Mouse (Mus musculus) G1E (cell line): ENCODE measurements around the gene Necap2. TPM values are rescaled to one million over a fixed set of nuclear protein-coding genes. Genes with fewer than 3 reads are reported as not detected.

Experiments
- ATAC-seq: 2 replicates; pipeline ENCODE4 v1.8.0; 2016; ENCODE audit warnings: mild to moderate bottlenecking; ENCODE audit not compliant: insufficient number of reproducible peaks, poor library complexity, low FRiP score, severe bottlenecking; ENCODE audit errors: extremely low read depth
- DNase-seq: peaks from one replicate; pipeline ENCODE4 v3.0.0; 2012; ENCODE audit warnings: low spot score
- H3K27me3 ChIP-seq: 2 replicates; pipeline ENCODE4 v1.6.1; 2012; ENCODE audit warnings: mild to moderate bottlenecking, low read length, inconsistent platforms; ENCODE audit not compliant: insufficient read depth
- H3K36me3 ChIP-seq: replicated peaks from 2 replicates; pipeline ENCODE3; 2012; ENCODE audit warnings: mild to moderate bottlenecking, inconsistent platforms
- H3K4me1 ChIP-seq: 2 replicates; pipeline ENCODE4 v1.6.1; 2012; ENCODE audit warnings: low read depth, low read length, inconsistent platforms, mixed read lengths; ENCODE audit not compliant: insufficient read depth
- H3K4me3 ChIP-seq: 2 replicates; pipeline ENCODE4 v1.5.1; 2012; ENCODE audit warnings: low read depth, mild to moderate bottlenecking, inconsistent platforms, low read length, moderate library complexity, mixed read lengths
- H3K9me3 ChIP-seq: replicated peaks from 2 replicates; pipeline ENCODE4 v1.6.1; 2012; ENCODE audit warnings: inconsistent platforms
- CTCF ChIP-seq: IDR thresholded peaks from 2 replicates; pipeline ENCODE4 v1.5.1; 2012; ENCODE audit warnings: low read depth, low read length, inconsistent platforms, mixed read lengths
- GATA1 ChIP-seq: IDR thresholded peaks from 2 replicates; pipeline ENCODE4 v1.6.1; 2012; ENCODE audit warnings: borderline replicate concordance, low read length, inconsistent platforms, mixed read lengths
- GATA2 ChIP-seq: IDR thresholded peaks from 2 replicates; pipeline ENCODE4 v1.6.1; 2012; ENCODE audit warnings: low read depth, low read length, inconsistent platforms, borderline replicate concordance
- POLR2AphosphoS5 ChIP-seq: IDR thresholded peaks from 2 replicates; pipeline ENCODE4 v1.6.1; 2012; ENCODE audit warnings: low read depth, low read length, inconsistent platforms; ENCODE audit not compliant: insufficient replicate concordance
- TAL1 ChIP-seq: conservative IDR thresholded peaks from 2 replicates; pipeline ENCODE4 v1.6.1; 2012; ENCODE audit warnings: low read depth, low read length, inconsistent platforms, mixed read lengths
- polyA plus RNA-seq: library from polyadenylated mRNA; stranded (reverse); fragments of >175 nt; gene quantifications from 2 replicates; pipeline ENCODE4 v1.2.3, GENCODE M21; 2012
- total RNA-seq, 2 experiments: library from RNA; stranded (forward) in 1 of 2; stranded (reverse) in 1 of 2; fragments of 200-1000 nt in 1 of 2; fragments of >200 nt in 1 of 2; fragmentation: Nextera tagmentation in 1 of 2; gene quantifications; 2 replicates each; pipeline ENCODE4 v1.2.3; 2014 to 2017

The Necap2 gene
- total and polyA plus RNA-seq, 3 experiments = 43.9 to 101 (median 61.9) TPM

DNA sequence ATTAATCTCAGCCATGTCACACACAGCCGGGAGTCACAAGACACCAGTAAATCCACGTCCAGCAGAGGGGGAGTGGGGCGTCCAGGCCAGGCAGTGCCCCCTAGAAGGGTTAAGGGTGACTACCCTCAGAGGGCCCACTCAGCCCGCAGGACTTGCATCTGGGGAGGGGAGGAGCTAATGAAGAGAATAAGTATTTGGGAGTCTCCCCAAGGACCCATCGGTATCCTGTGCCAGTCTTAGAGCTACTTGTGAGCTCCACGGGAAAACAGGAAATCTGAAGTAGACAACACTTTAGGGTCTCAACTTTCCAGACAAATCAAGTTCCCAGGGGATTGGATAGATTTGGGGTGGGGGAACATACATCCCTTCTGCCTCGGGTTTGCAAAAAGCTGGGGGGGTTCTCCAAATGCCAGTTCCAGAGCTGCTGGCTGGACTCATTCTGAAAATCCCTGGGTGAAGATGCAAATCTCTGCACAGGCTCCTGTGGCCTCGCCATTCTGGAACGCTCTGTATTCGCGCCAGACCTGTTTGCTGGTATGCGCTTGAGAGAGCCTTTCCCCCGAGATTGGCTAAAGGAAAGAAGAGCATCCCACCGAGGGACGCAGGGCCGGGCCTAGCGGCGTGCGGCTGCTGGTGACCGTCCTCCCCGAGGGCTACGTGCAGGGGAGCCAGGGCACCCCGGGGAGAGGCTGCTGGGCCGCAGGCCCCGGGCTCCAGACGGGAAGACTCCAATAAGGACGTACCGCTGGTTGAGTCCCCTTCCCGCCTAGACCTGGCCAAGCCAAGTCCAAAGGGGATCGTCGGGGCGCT, 18.3 kb downstream of the Necap2 start:
- no peak for ATAC-seq

GRCm38 (mm10) chr4:141058835-141059234, 19.3 kb downstream of the Necap2 start:
- Histone ChIP-seq H3K9me3 (no peaks in the 10 kb centered on the region), H3K4me1 (peaks cover 16% of the 10 kb centered on the region), H3K4me3 (no peak overlapping the region), H3K36me3 (peaks cover 4% of the 10 kb centered on the region), H3K27me3 (no peaks in the 10 kb centered on the region)
- ATAC-seq = no peak
- DNase-seq = no peak
- TF ChIP-seq TAL1 = no peak
- TF ChIP-seq CTCF = no peak
- no peak for TF ChIP-seq GATA1
- no peak for TF ChIP-seq GATA2
- no peak for TF ChIP-seq POLR2AphosphoS5

More for the DNA sequence above, 18.3 kb downstream of the Necap2 start:
- H3K4me1 ChIP-seq = peaks cover 14% of the 10 kb centered on the region
- H3K4me3 ChIP-seq = peak overlapping the region; percentile 75
- H3K9me3 ChIP-seq = no peaks in the 10 kb centered on the region
- no peak for DNase-seq
- H3K36me3 ChIP-seq = peaks cover 11% of the 10 kb centered on the region
- no peak for TF ChIP-seq CTCF
- H3K27me3 ChIP-seq = no peaks in the 10 kb centered on the region

DNA sequence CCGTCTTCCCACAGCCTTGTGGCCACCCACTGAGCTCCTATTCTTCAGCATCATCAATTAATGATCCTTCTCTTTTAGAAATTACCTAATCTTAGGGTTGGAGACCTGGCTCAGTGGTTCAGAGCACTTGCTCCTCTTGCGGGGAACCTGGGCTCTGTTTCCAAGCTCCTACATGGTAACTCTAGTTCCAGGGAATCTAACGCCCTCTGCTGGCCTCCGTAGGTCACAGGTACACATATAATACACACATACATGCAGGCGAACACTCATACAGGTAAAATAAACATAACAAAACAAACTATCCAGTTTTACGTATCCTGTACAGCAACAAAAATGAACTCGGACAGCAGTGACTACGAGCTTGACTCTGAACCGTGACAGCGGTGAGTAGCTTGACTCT, 21.2 kb downstream of the Necap2 start:
- H3K36me3 ChIP-seq = peaks cover 7% of the 10 kb centered on the region
- H3K9me3 ChIP-seq = no peaks in the 10 kb centered on the region
- H3K4me3 ChIP-seq = no peak overlapping the region
- TF ChIP-seq CTCF = no peak
- H3K27me3 ChIP-seq = no peaks in the 10 kb centered on the region; the same call in 1 of the 2 replicates
- DNase-seq (no peak), ATAC-seq (no peak)
- peaks cover 16% of the 10 kb centered on the region for H3K4me1 ChIP-seq

GRCm38 (mm10) chr4:141053568-141054161, 24.5 kb downstream of the Necap2 start:
- Histone ChIP-seq H3K4me1 (0 out of 2 replicates have a peak, but pooled peaks cover 7% of the 10 kb centered on the region), H3K9me3 (no peaks in the 10 kb centered on the region), H3K4me3 (no peak overlapping the region), H3K36me3 (peaks cover 10% of the 10 kb centered on the region), H3K27me3 (peaks cover 3% of the 10 kb centered on the region; the same call in 1 of the 2 replicates)
- DNase-seq (no peak), ATAC-seq (no peak)
- no peak for TF ChIP-seq TAL1
- no peak for TF ChIP-seq POLR2AphosphoS5

- H3K27me3 ChIP-seq = peaks cover 3% of the 10 kb centered on the region; the same call in 1 of the 2 replicates
- ATAC-seq = no peak
- H3K4me3 ChIP-seq = no peak overlapping the region
- no peak for TF ChIP-seq TAL1
- no peak for TF ChIP-seq CTCF
- TF ChIP-seq GATA1 = no peak
- no peak for TF ChIP-seq GATA2
- TF ChIP-seq POLR2AphosphoS5 = no peak
- H3K4me1 ChIP-seq = 0 out of 2 replicates have a peak, but pooled peaks cover 8% of the 10 kb centered on the region
- no peaks in the 10 kb centered on the region for H3K9me3 ChIP-seq
- DNase-seq = no peak
- peaks cover 11% of the 10 kb centered on the region for H3K36me3 ChIP-seq
Observed at GRCm38 (mm10) chr4:141053138-141053537, 25.0 kb downstream of the Necap2 start.

- TF ChIP-seq GATA2 (no peak), GATA1 (no peak), POLR2AphosphoS5 (no peak), CTCF (no peak), TAL1 (no peak)
- H3K4me3 ChIP-seq = no peak overlapping the region
- DNase-seq = no peak
- peaks cover 3% of the 10 kb centered on the region; the same call in 1 of the 2 replicates for H3K27me3 ChIP-seq
- peaks cover 11% of the 10 kb centered on the region for H3K36me3 ChIP-seq
- no peak for ATAC-seq
- 0 out of 2 replicates have a peak, but pooled peaks cover 8% of the 10 kb centered on the region for H3K4me1 ChIP-seq
- H3K9me3 ChIP-seq = no peaks in the 10 kb centered on the region
Observed at GRCm38 (mm10) chr4:141052442-141052841, 25.7 kb downstream of the Necap2 start.

DNA sequence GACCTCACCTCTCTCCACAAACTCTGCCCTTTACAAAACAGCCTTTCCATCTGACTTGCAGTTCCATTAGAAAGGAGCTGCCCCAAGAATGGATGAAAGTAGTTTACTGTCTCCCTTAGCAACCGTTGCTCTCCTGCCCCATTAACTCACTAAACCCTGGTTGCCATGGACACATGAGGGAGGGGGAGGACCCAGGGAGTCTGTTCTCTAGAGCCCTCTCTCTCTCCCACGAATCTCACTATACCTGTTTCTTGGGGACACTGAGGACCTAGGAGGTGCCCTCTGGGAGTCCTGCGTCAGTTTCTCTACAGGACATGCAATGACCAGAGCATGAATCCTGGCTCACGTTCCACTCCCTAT, 28.7 kb downstream of the Necap2 start:
- Histone ChIP-seq H3K27me3 (peaks cover 5% of the 10 kb centered on the region; the same call in 1 of the 2 replicates), H3K4me3 (no peak overlapping the region), H3K9me3 (no peaks in the 10 kb centered on the region), H3K4me1 (0 out of 2 replicates have a peak, but pooled peaks cover 8% of the 10 kb centered on the region), H3K36me3 (peaks cover 19% of the 10 kb centered on the region)
- ATAC-seq = no peak
- no peak for DNase-seq
- TF ChIP-seq GATA2 (no peak), CTCF (no peak), POLR2AphosphoS5 (no peak), GATA1 (no peak), TAL1 (no peak)
